In genomic region chr12:99433402-99433801, GRCm38 (mm10) we compare ENCODE assay signal across 24 mouse cellular contexts.
A peak's percentile ranks its signal among the peaks of the same experiment; 100 is the strongest.
DNase-seq lines count a peak whose midpoint lies in the region; ATAC-seq lines count a peak whose summit lies in the region.
"Had no signal": no experiment of that assay in that cellular context is flagged by ENCODE, and none has a peak within 500 bp of the region (broad histone marks: within the 10 kb centered on the region; RNA-seq: fewer than 3 reads in every experiment).

No protein-coding gene starts in this region.

- ATAC-seq in megakaryocyte-erythroid progenitor cell, adult 5-6 weeks (replicated peaks; ENCODE audit: low FRiP score, low TSS enrichment, poor library complexity, severe bottlenecking), result peak; percentile 61
- no peak for ATAC-seq in forebrain, embryonic 13.5 days
- ATAC-seq: activated CD4-positive, CD25-positive, alpha-beta regulatory T cell, adult 4 months; intestine, postnatal 0 days had no signal

- WGBS in heart, embryonic 10.5 days, result 64% methylated on average over 5 of the region's 5 CpGs
- 90% methylated on average over 5 of the region's 5 CpGs for WGBS in forebrain, embryonic 13.5 days

- no peak overlapping the region for H3K4me3 ChIP-seq in heart, embryonic 10.5 days
- no peak overlapping the region for H3K4me3 ChIP-seq in brown adipose tissue, adult 24 weeks (ENCODE audit: insufficient read depth, low read depth, low read length)
- H3K4me3 ChIP-seq in forebrain, embryonic 13.5 days, result no peak overlapping the region
- H3K4me3 ChIP-seq: embryonic facial prominence, embryonic 12.5 days; hindbrain, embryonic 12.5 days; left cerebral cortex, adult 2 months; liver, embryonic 15.5 days; lung, embryonic 15.5 days; midbrain, embryonic 10.5 days; stomach, embryonic 15.5 days had no signal

- H3K4me1 ChIP-seq in heart, embryonic 10.5 days, result peaks cover 7% of the 10 kb centered on the region; the same call in 1 of the 2 replicates
- H3K4me1 ChIP-seq in brown adipose tissue, adult 24 weeks (ENCODE audit: control insufficient read depth, insufficient read depth, insufficient read length, low read length), result peaks cover 5% of the 10 kb centered on the region
- no peaks in the 10 kb centered on the region for H3K4me1 ChIP-seq in forebrain, embryonic 13.5 days
- H3K4me1 ChIP-seq: embryonic facial prominence, embryonic 12.5 days; hindbrain, embryonic 12.5 days; lung, embryonic 15.5 days; midbrain, embryonic 10.5 days; stomach, embryonic 15.5 days had no signal

- no peaks in the 10 kb centered on the region for H3K9me3 ChIP-seq in heart, embryonic 10.5 days
- no peaks in the 10 kb centered on the region for H3K9me3 ChIP-seq in forebrain, embryonic 13.5 days (replicated peaks)
- H3K9me3 ChIP-seq: hindbrain, embryonic 12.5 days; liver, embryonic 15.5 days; lung, embryonic 15.5 days; midbrain, embryonic 10.5 days; stomach, embryonic 15.5 days had no signal

- H3K27ac ChIP-seq in heart, embryonic 10.5 days, result no peak overlapping the region
- peak overlapping the region; percentile 49 for H3K27ac ChIP-seq in brown adipose tissue, adult 24 weeks (replicated peaks; ENCODE audit: low read depth, low read length)
- H3K27ac ChIP-seq in forebrain, embryonic 13.5 days, result no peak overlapping the region
- H3K27ac ChIP-seq: embryonic facial prominence, embryonic 12.5 days; hindbrain, embryonic 12.5 days; left cerebral cortex, adult 2 months; liver, embryonic 15.5 days; lung, embryonic 15.5 days; midbrain, embryonic 10.5 days; stomach, embryonic 15.5 days had no signal

- no peak overlapping the region for H3K9ac ChIP-seq in forebrain, embryonic 13.5 days
- H3K9ac ChIP-seq: embryonic facial prominence, embryonic 12.5 days; hindbrain, embryonic 12.5 days; liver, embryonic 15.5 days; lung, embryonic 15.5 days; stomach, embryonic 15.5 days had no signal

- H3K36me3 ChIP-seq in heart, embryonic 10.5 days, result peaks cover 6% of the 10 kb centered on the region; the same call in 1 of the 2 replicates
- no peaks in the 10 kb centered on the region for H3K36me3 ChIP-seq in forebrain, embryonic 13.5 days (ENCODE audit: poor library complexity, severe bottlenecking)
- H3K36me3 ChIP-seq: embryonic facial prominence, embryonic 12.5 days; G1E; liver, embryonic 15.5 days; lung, embryonic 15.5 days; midbrain, embryonic 10.5 days; stomach, embryonic 15.5 days had no signal

- H3K27me3 ChIP-seq in heart, embryonic 10.5 days (ENCODE audit: insufficient read depth, poor library complexity, severe bottlenecking), result no peaks in the 10 kb centered on the region
- no peaks in the 10 kb centered on the region for H3K27me3 ChIP-seq in forebrain, embryonic 13.5 days
- H3K27me3 ChIP-seq: CH12.LX; embryonic facial prominence, embryonic 12.5 days; hindbrain, embryonic 12.5 days; liver, embryonic 15.5 days; lung, embryonic 15.5 days; stomach, embryonic 15.5 days had no signal

- no peak overlapping the region for H3K4me2 ChIP-seq in forebrain, embryonic 13.5 days
- H3K4me2 ChIP-seq: embryonic facial prominence, embryonic 12.5 days; hindbrain, embryonic 12.5 days; liver, embryonic 15.5 days; lung, embryonic 15.5 days; stomach, embryonic 15.5 days had no signal

- DNase-seq in heart, adult 18-20 months, result peak; percentile 49 to 58
- DNase-seq in heart, embryonic 10.5 days (ENCODE audit: low spot score), result no peak
- peak; percentile 71 for DNase-seq in ovary, adult 18-20 months (ENCODE audit: low spot score)
- no peak for DNase-seq in ovary, postnatal 14 days (ENCODE audit: low spot score)
- DNase-seq in embryo, embryonic 10 days (ENCODE audit: low spot score), result no peak
- DNase-seq: B cell, adult 2 months; cerebellum, adult 11 months; cerebellum, postnatal 10 days; lung, postnatal 4 days; thymus, postnatal 14 days had no signal

Comparison
In these comparisons a context has a peak if more than half of its experiments do, and no peak if none do; other contexts are left out.
1. DNase-seq: peak in heart, adult 18-20 months (2 of 2) and ovary, adult 18-20 months (single experiment); none in heart, embryonic 10.5 days (single experiment), ovary, postnatal 14 days (single experiment) and embryo, embryonic 10 days (single experiment).